Mouse (Mus musculus): ENCODE measurements at regions not wholly inside any gene's neighbourhood (a gene's known extent, or its start where the extent isn't known, plus 50 kb on each side); places are given as distances from the start of the nearest gene placed in this dataset.

- H3K9me3 ChIP-seq (replicated peaks) = peaks cover 46% of the 10 kb centered on the region
- H3K4me3 ChIP-seq (ENCODE audit: low read depth, low read length) = no peak overlapping the region
- TF ChIP-seq GATA2 (IDR thresholded peaks at IDR 0.05; ENCODE audit: borderline replicate concordance, low read depth, low read length) (no peak), POLR2AphosphoS5 (IDR thresholded peaks at IDR 0.05; ENCODE audit: insufficient replicate concordance, low read depth, low read length) (no peak), GATA1 (IDR thresholded peaks at IDR 0.05; ENCODE audit: borderline replicate concordance, low read length) (no peak), TAL1 (conservative IDR thresholded peaks at IDR 0.05; ENCODE audit: low read depth, low read length) (no peak), CTCF (IDR thresholded peaks at IDR 0.05; ENCODE audit: low read depth, low read length) (no peak)
- ATAC-seq (ENCODE audit: extremely low read depth, insufficient number of reproducible peaks, low FRiP score, poor library complexity, severe bottlenecking) = no peak
- H3K4me1 ChIP-seq (ENCODE audit: insufficient read depth, low read depth, low read length) = no peaks in the 10 kb centered on the region
- H3K36me3 ChIP-seq (replicated peaks) = no peaks in the 10 kb centered on the region
- H3K27me3 ChIP-seq (ENCODE audit: insufficient read depth, low read length) = no peaks in the 10 kb centered on the region
- no peak for DNase-seq (ENCODE audit: low spot score)
Measured at GRCm38 (mm10) chr17:68172838-68173237, 100.8 kb upstream of the L3mbtl4 start.

GRCm38 (mm10) chr17:68176611-68177165 lies 96.9 kb upstream of the L3mbtl4 start:
- ATAC-seq (ENCODE audit: extremely low read depth, insufficient number of reproducible peaks, low FRiP score, poor library complexity, severe bottlenecking) (no peak), DNase-seq (ENCODE audit: low spot score) (no peak)
- Histone ChIP-seq H3K9me3 (replicated peaks) (peaks cover 36% of the 10 kb centered on the region), H3K27me3 (ENCODE audit: insufficient read depth, low read length) (no peaks in the 10 kb centered on the region), H3K4me3 (ENCODE audit: low read depth, low read length) (no peak overlapping the region), H3K4me1 (ENCODE audit: insufficient read depth, low read depth, low read length) (no peaks in the 10 kb centered on the region), H3K36me3 (replicated peaks) (no peaks in the 10 kb centered on the region)
- TF ChIP-seq CTCF (IDR thresholded peaks at IDR 0.05; ENCODE audit: low read depth, low read length) (no peak), POLR2AphosphoS5 (IDR thresholded peaks at IDR 0.05; ENCODE audit: insufficient replicate concordance, low read depth, low read length) (no peak), GATA1 (IDR thresholded peaks at IDR 0.05; ENCODE audit: borderline replicate concordance, low read length) (no peak), TAL1 (conservative IDR thresholded peaks at IDR 0.05; ENCODE audit: low read depth, low read length) (no peak), GATA2 (IDR thresholded peaks at IDR 0.05; ENCODE audit: borderline replicate concordance, low read depth, low read length) (no peak)

GRCm38 (mm10) chr17:68177835-68178234 lies 95.8 kb upstream of the L3mbtl4 start:
- no peak for ATAC-seq (ENCODE audit: extremely low read depth, insufficient number of reproducible peaks, low FRiP score, poor library complexity, severe bottlenecking)
- no peaks in the 10 kb centered on the region for H3K36me3 ChIP-seq (replicated peaks)
- H3K4me1 ChIP-seq (ENCODE audit: insufficient read depth, low read depth, low read length) = no peaks in the 10 kb centered on the region
- peaks cover 34% of the 10 kb centered on the region for H3K9me3 ChIP-seq (replicated peaks)
- H3K27me3 ChIP-seq (ENCODE audit: insufficient read depth, low read length) = no peaks in the 10 kb centered on the region
- H3K4me3 ChIP-seq (ENCODE audit: low read depth, low read length) = no peak overlapping the region
- no peak for DNase-seq (ENCODE audit: low spot score)
- TF ChIP-seq POLR2AphosphoS5 (IDR thresholded peaks at IDR 0.05; ENCODE audit: insufficient replicate concordance, low read depth, low read length) (no peak), CTCF (IDR thresholded peaks at IDR 0.05; ENCODE audit: low read depth, low read length) (no peak), TAL1 (conservative IDR thresholded peaks at IDR 0.05; ENCODE audit: low read depth, low read length) (no peak), GATA1 (IDR thresholded peaks at IDR 0.05; ENCODE audit: borderline replicate concordance, low read length) (no peak), GATA2 (IDR thresholded peaks at IDR 0.05; ENCODE audit: borderline replicate concordance, low read depth, low read length) (no peak)

- Histone ChIP-seq H3K9me3 (replicated peaks) (peaks cover 27% of the 10 kb centered on the region), H3K36me3 (replicated peaks) (no peaks in the 10 kb centered on the region), H3K27me3 (ENCODE audit: insufficient read depth, low read length) (no peaks in the 10 kb centered on the region), H3K4me1 (ENCODE audit: insufficient read depth, low read depth, low read length) (no peaks in the 10 kb centered on the region), H3K4me3 (ENCODE audit: low read depth, low read length) (no peak overlapping the region)
- no peak for DNase-seq (ENCODE audit: low spot score)
- TF ChIP-seq CTCF (IDR thresholded peaks at IDR 0.05; ENCODE audit: low read depth, low read length) (no peak), GATA2 (IDR thresholded peaks at IDR 0.05; ENCODE audit: borderline replicate concordance, low read depth, low read length) (no peak), POLR2AphosphoS5 (IDR thresholded peaks at IDR 0.05; ENCODE audit: insufficient replicate concordance, low read depth, low read length) (no peak), TAL1 (conservative IDR thresholded peaks at IDR 0.05; ENCODE audit: low read depth, low read length) (no peak), GATA1 (IDR thresholded peaks at IDR 0.05; ENCODE audit: borderline replicate concordance, low read length) (no peak)
- no peak for ATAC-seq (ENCODE audit: extremely low read depth, insufficient number of reproducible peaks, low FRiP score, poor library complexity, severe bottlenecking)
Measured at GRCm38 (mm10) chr17:68185385-68185784, 88.2 kb upstream of the L3mbtl4 start.

GRCm38 (mm10) chr17:68189888-68190287 lies 83.7 kb upstream of the L3mbtl4 start:
- DNase-seq (ENCODE audit: low spot score) = no peak
- H3K9me3 ChIP-seq (replicated peaks) = peaks cover 22% of the 10 kb centered on the region
- no peak for ATAC-seq (ENCODE audit: extremely low read depth, insufficient number of reproducible peaks, low FRiP score, poor library complexity, severe bottlenecking)
- no peak for TF ChIP-seq TAL1 (conservative IDR thresholded peaks at IDR 0.05; ENCODE audit: low read depth, low read length)
- no peak overlapping the region for H3K4me3 ChIP-seq (ENCODE audit: low read depth, low read length)
- H3K4me1 ChIP-seq (ENCODE audit: insufficient read depth, low read depth, low read length) = no peaks in the 10 kb centered on the region
- H3K36me3 ChIP-seq (replicated peaks) = no peaks in the 10 kb centered on the region
- no peaks in the 10 kb centered on the region for H3K27me3 ChIP-seq (ENCODE audit: insufficient read depth, low read length)

GRCm38 (mm10) chr17:68205545-68205944 lies 68.1 kb upstream of the L3mbtl4 start:
- ATAC-seq (ENCODE audit: extremely low read depth, insufficient number of reproducible peaks, low FRiP score, poor library complexity, severe bottlenecking) = no peak
- no peak for TF ChIP-seq GATA1 (IDR thresholded peaks at IDR 0.05; ENCODE audit: borderline replicate concordance, low read length)
- no peak for TF ChIP-seq POLR2AphosphoS5 (IDR thresholded peaks at IDR 0.05; ENCODE audit: insufficient replicate concordance, low read depth, low read length)
- TF ChIP-seq TAL1 (conservative IDR thresholded peaks at IDR 0.05; ENCODE audit: low read depth, low read length) = no peak
- no peak for TF ChIP-seq CTCF (IDR thresholded peaks at IDR 0.05; ENCODE audit: low read depth, low read length)
- TF ChIP-seq GATA2 (IDR thresholded peaks at IDR 0.05; ENCODE audit: borderline replicate concordance, low read depth, low read length) = no peak
- Histone ChIP-seq H3K27me3 (ENCODE audit: insufficient read depth, low read length) (no peaks in the 10 kb centered on the region), H3K9me3 (replicated peaks) (peaks cover 27% of the 10 kb centered on the region), H3K36me3 (replicated peaks) (no peaks in the 10 kb centered on the region), H3K4me3 (ENCODE audit: low read depth, low read length) (no peak overlapping the region), H3K4me1 (ENCODE audit: insufficient read depth, low read depth, low read length) (no peaks in the 10 kb centered on the region)
- DNase-seq (ENCODE audit: low spot score) = no peak
